Mouse (Mus musculus) urinary bladder, adult 2 months (tissue): ENCODE data around the gene Axl. TPM values are rescaled to one million over a fixed set of nuclear protein-coding genes. Genes with fewer than 3 reads are reported as not detected.

ENCODE experiments used
- DNase-seq: peaks from one replicate; pipeline ENCODE4 v3.0.0; 2022; ENCODE audit warnings: low spot score
- polyA plus RNA-seq: library from polyadenylated mRNA; depleted of rRNA; stranded (reverse); fragments of >200 nt; gene quantifications from 2 replicates; pipeline ENCODE4 v1.2.3, GENCODE M21; 2012; rRNA removed

Gene Axl
- polyA plus RNA-seq, 1 experiment = 92.8 TPM

GRCm38 (mm10) chr7:25710519-25711130, 77.9 kb downstream of the Axl start:
- DNase-seq = peak; percentile 43

GRCm38 (mm10) chr7:25709961-25710360, 78.5 kb downstream of the Axl start:
- DNase-seq = no peak

DNA sequence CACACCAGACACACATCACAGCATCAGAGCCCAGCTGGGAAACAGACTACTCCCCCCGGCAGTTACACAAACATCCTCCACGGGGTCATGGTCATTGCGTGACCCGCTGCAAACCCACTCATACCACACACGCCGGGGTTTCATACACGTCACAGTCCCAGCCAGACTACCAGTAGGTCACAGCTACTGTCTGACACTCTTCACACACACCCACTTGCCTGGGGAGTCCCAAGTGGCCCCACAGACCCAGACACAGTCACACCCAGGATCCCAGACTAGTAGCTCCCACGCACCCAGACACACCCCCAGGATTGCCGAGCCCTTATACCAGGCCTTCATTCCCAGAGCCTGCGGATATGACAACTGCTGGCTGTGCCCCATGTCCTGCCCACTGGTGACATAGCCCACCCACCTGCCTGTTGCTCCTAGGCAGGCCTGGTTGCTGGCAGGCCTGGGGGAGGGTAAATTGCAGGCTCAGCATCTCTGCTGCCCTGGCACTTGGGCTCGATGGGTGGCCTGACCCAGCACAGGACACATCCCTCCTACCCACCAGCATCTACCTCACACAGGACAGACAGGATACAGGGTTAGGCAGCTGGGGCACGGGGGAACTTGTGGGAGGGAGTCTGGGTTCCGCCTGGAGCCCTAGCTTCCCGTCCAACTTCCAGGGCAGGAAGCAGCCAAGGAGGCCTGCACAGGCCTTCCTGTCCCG, 80.8 kb downstream of the Axl start:
- DNase-seq = no peak

Other genes with a start within 250 kb of the Axl start
- gene Ceacam2, start 248.8 kb downstream of the Axl start, polyA plus RNA-seq = 0.39 and 0.77 TPM in 2 replicates
- gene Erich4, start 172.8 kb downstream of the Axl start, polyA plus RNA-seq = not detected in 2 replicates
- gene Dmac2, start 169.3 kb downstream of the Axl start, polyA plus RNA-seq = 38.9 and 44.1 TPM in 2 replicates
- gene B3gnt8, start 162.1 kb downstream of the Axl start, polyA plus RNA-seq = 13.2 and 14.1 TPM in 2 replicates
- gene Bckdha, start 129.7 kb downstream of the Axl start, polyA plus RNA-seq = 90.1 and 102 TPM in 2 replicates
- gene Exosc5, start 129.5 kb downstream of the Axl start, polyA plus RNA-seq = 50.4 and 64.6 TPM in 2 replicates
- gene Tmem91, start 113.5 kb downstream of the Axl start, polyA plus RNA-seq = 1.1 and 1.3 TPM in 2 replicates
- gene B9d2, start 107.9 kb downstream of the Axl start, polyA plus RNA-seq = 25.6 TPM in 2 replicates
- gene Tgfb1, start 101.7 kb downstream of the Axl start, polyA plus RNA-seq = 16.2 and 27.6 TPM in 2 replicates
- gene Ccdc97, start 69.6 kb downstream of the Axl start, polyA plus RNA-seq = 42.4 and 49.7 TPM in 2 replicates
- gene Hnrnpul1, start 33.9 kb downstream of the Axl start, polyA plus RNA-seq = 18.9 and 44.9 TPM in 2 replicates
- gene Cyp2s1, start 28.2 kb upstream of the Axl start, polyA plus RNA-seq = 28.4 and 30.1 TPM in 2 replicates
- gene Cyp2b10, start 108.9 kb upstream of the Axl start, polyA plus RNA-seq = 0.04 TPM in 1 of 2 replicates, not detected in the other